Mouse (Mus musculus) heart, postnatal 36 days (tissue): ENCODE measurements at regions not wholly inside any gene's neighbourhood (a gene's known extent, or its start where the extent isn't known, plus 50 kb on each side); places are given as distances from the start of the nearest gene placed in this dataset.

Experiments used
- DNase-seq, 2 experiments: peaks; one replicate each; pipeline ENCODE4 v3.0.0; 2021 to 2022
- intact Hi-C: fragments of 180-260 bp; cut with DNase I; formaldehyde crosslinking; loops from one replicate; pipeline ENCODE4 v1.15.1; 2025

DNA sequence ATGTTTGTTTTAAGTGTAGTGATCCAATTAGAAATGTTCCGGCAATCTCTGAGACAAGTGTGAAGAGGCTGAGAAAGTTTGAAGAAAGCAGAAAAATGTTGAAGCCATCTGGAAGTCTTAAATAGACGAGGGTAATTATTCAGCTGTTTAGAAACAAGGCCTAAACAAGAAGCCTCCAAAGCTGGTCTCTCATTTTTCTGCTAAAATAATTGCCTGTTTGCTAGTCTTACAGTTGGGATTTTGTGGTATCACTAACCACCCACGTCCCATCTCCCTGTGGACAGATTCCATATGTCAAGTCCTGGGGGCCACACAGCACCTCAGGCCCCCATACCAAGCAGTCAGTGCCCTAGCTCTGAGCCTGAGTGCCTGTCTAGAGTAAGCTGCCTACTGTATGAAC is 59.4 kb upstream of the Bace2 start:
- intact Hi-C loops = no loop called here
- DNase-seq = no peak

DNA sequence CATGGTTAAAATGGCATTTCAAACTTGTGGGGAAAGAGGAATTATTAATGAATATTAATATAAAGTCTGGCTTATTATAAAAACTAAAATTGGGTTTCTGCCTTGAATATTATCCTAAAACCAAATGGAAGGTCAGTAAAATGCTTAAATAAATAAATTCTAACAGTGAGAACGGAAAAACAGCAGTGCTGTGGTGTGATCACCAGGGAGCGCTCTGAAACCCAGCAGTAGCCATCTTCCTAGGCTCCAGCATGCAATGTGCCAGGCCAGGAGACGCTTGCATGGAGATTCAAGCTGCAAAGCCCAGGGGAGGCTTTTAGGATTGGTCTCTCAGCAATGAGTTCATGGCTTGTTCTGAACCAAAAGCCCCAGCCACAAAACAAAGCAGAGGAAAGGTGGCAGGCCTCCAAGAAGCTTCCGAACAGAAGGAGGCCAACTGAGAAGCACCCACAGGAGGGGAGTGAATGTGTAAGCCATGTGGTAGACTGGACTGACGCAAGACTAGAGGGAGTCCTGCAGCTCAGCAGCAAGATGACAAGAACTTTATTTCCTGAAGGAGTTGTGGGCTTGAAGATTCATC is 52.3 kb upstream of the Bace2 start:
- peak in 1 of 2 experiments; percentile 13 for DNase-seq
- intact Hi-C loops = no loop called here
